Mouse (Mus musculus) embryonic facial prominence, embryonic 14.5 days (tissue): Measurements from ENCODE around the gene Polm. TPM values are rescaled to one million over a fixed set of nuclear protein-coding genes. Genes with fewer than 3 reads are reported as not detected.
A peak's percentile ranks its signal among the peaks of the same experiment; 100 is the strongest.

Experiments used
- ATAC-seq: fragments of 200-750 bp; cut with Nextera tagmentation; 2 replicates; pipeline ENCODE4 v1.8.0; 2017; ENCODE audit warnings: low read depth, moderate number of reproducible peaks, moderate TSS enrichment
- DNase-seq: peaks from one replicate; pipeline ENCODE4 v3.0.0-alpha.2; 2015; ENCODE audit warnings: low spot score
- H3K27ac ChIP-seq: fragments of 300-500 bp; sonication (generic); replicated peaks from 2 replicates; pipeline ENCODE4 v1.5.1; 2014; ENCODE audit warnings: low read depth, mild to moderate bottlenecking, low read length, moderate library complexity
- H3K27me3 ChIP-seq: fragments of 300-500 bp; sonication (generic); replicated peaks from 2 replicates; pipeline ENCODE4 v1.6.1; 2014; ENCODE audit warnings: low read length; ENCODE audit not compliant: control insufficient read depth, insufficient read depth
- H3K36me3 ChIP-seq: fragments of 300-500 bp; sonication (generic); 2 replicates; pipeline ENCODE4 v1.6.1; 2014; ENCODE audit warnings: low read length, mixed read lengths; ENCODE audit not compliant: control insufficient read depth, insufficient read depth
- H3K4me1 ChIP-seq: fragments of 300-500 bp; sonication (generic); 2 replicates; pipeline ENCODE4 v1.6.1; 2014; ENCODE audit warnings: antibody characterized with exemption, low read length; ENCODE audit not compliant: control insufficient read depth, insufficient read depth
- H3K4me2 ChIP-seq: fragments of 300-500 bp; sonication (generic); 2 replicates; pipeline ENCODE4 v1.6.1; 2014; ENCODE audit warnings: low read depth, mild to moderate bottlenecking, low read length, moderate library complexity, mixed read lengths
- H3K4me3 ChIP-seq: fragments of 300-500 bp; sonication (generic); 2 replicates; pipeline ENCODE4 v1.5.1; 2014; ENCODE audit warnings: low read depth, mild to moderate bottlenecking, low read length
- H3K9ac ChIP-seq: fragments of 300-500 bp; sonication (generic); 2 replicates; pipeline ENCODE4 v1.6.1; 2014; ENCODE audit warnings: low read depth, mild to moderate bottlenecking, low read length, moderate library complexity, mixed read lengths
- H3K9me3 ChIP-seq: fragments of 300-500 bp; sonication (generic); 2 replicates; pipeline ENCODE4 v1.6.1; 2016; ENCODE audit warnings: low read length; ENCODE audit not compliant: control insufficient read depth
- WGBS: fragments of 180-500 bp; shearing (Covaris S2); extraction: QIAGEN DNeasy Blood & Tissue Kit; methylation state at CpG from one replicate; pipeline ENCODE4 v1.1.7; 2014; 5-methylcytosine and 5-hydroxymethylcytosine counted together
- polyA plus RNA-seq: library from polyadenylated mRNA; unstranded; fragments of >200 nt; fragmentation: Nextera tagmentation; extraction: Ambion mirVana; gene quantifications from 2 replicates; pipeline ENCODE4 v1.2.1, GENCODE M21; 2014

The Polm gene
- polyA plus RNA-seq, 1 experiment from 2014 or later: 6.0 TPM

GRCm38 (mm10) chr11:5873192-5873591 is 35.4 kb upstream of the Polm start:
- H3K36me3 ChIP-seq: peaks cover 85% of the 10 kb centered on the region
- H3K27ac ChIP-seq: no peak overlapping the region
- whole genome bisulfite sequencing: 98% methylated on average over 9 of the region's 9 CpGs
- H3K4me3 ChIP-seq: no peak overlapping the region
- no peaks in the 10 kb centered on the region for H3K9me3 ChIP-seq
- ATAC-seq (no peak), DNase-seq (no peak)
- peaks cover 11% of the 10 kb centered on the region for H3K4me1 ChIP-seq
- no peak overlapping the region for H3K9ac ChIP-seq
- no peaks in the 10 kb centered on the region for H3K27me3 ChIP-seq
- no peak overlapping the region for H3K4me2 ChIP-seq

- no peak overlapping the region for H3K4me3 ChIP-seq
- H3K9ac ChIP-seq: no peak overlapping the region
- H3K36me3 ChIP-seq: peaks cover 90% of the 10 kb centered on the region
- ATAC-seq (no peak), DNase-seq (no peak)
- WGBS: 92% methylated on average over 11 of the region's 11 CpGs
- peaks cover 11% of the 10 kb centered on the region for H3K4me1 ChIP-seq
- H3K27me3 ChIP-seq: no peaks in the 10 kb centered on the region
- no peaks in the 10 kb centered on the region for H3K9me3 ChIP-seq
- no peak overlapping the region for H3K27ac ChIP-seq
- H3K4me2 ChIP-seq: no peak overlapping the region
These were observed 34.9 kb upstream of the Polm start for GRCm38 (mm10) chr11:5872707-5873106.

- ATAC-seq (no peak), DNase-seq (no peak)
- H3K9ac ChIP-seq: no peak overlapping the region
- H3K27ac ChIP-seq: no peak overlapping the region
- H3K27me3 ChIP-seq: no peaks in the 10 kb centered on the region
- no peaks in the 10 kb centered on the region for H3K9me3 ChIP-seq
- no peak overlapping the region for H3K4me3 ChIP-seq
- peaks cover 84% of the 10 kb centered on the region for H3K36me3 ChIP-seq
- H3K4me2 ChIP-seq: no peak overlapping the region
- 89% methylated on average over 16 of the region's 16 CpGs for WGBS
- no peaks in the 10 kb centered on the region for H3K4me1 ChIP-seq
These were observed 32.3 kb upstream of the Polm start for GRCm38 (mm10) chr11:5870069-5870468.

- peaks cover 84% of the 10 kb centered on the region for H3K36me3 ChIP-seq
- no peaks in the 10 kb centered on the region for H3K27me3 ChIP-seq
- H3K4me3 ChIP-seq: no peak overlapping the region
- no peak overlapping the region for H3K9ac ChIP-seq
- DNase-seq (no peak), ATAC-seq (no peak)
- H3K9me3 ChIP-seq: no peaks in the 10 kb centered on the region
- WGBS: 91% methylated on average over 16 of the region's 16 CpGs
- H3K27ac ChIP-seq: no peak overlapping the region
- H3K4me1 ChIP-seq: no peaks in the 10 kb centered on the region
- no peak overlapping the region for H3K4me2 ChIP-seq
These were observed 31.5 kb upstream of the Polm start for GRCm38 (mm10) chr11:5869331-5869730.

GRCm38 (mm10) chr11:5868324-5868723 is 30.5 kb upstream of the Polm start:
- Histone ChIP-seq H3K9ac (no peak overlapping the region), H3K4me3 (no peak overlapping the region), H3K27me3 (no peaks in the 10 kb centered on the region), H3K36me3 (peaks cover 74% of the 10 kb centered on the region), H3K27ac (no peak overlapping the region), H3K4me1 (0 out of 2 replicates have a peak, but pooled peaks cover under 1% of the 10 kb centered on the region), H3K4me2 (no peak overlapping the region), H3K9me3 (no peaks in the 10 kb centered on the region)
- no peak for DNase-seq
- 89% methylated on average over 12 of the region's 12 CpGs for WGBS
- ATAC-seq: no peak

GRCm38 (mm10) chr11:5867196-5867595 is 29.4 kb upstream of the Polm start:
- peaks cover 62% of the 10 kb centered on the region for H3K36me3 ChIP-seq
- no peak for ATAC-seq
- no peak overlapping the region for H3K9ac ChIP-seq
- H3K4me1 ChIP-seq: 0 out of 2 replicates have a peak, but pooled peaks cover 10% of the 10 kb centered on the region
- H3K27me3 ChIP-seq: peaks cover 2% of the 10 kb centered on the region; the same call in 1 of the 2 replicates
- H3K27ac ChIP-seq: no peak overlapping the region
- no peak for DNase-seq
- H3K4me2 ChIP-seq: no peak overlapping the region
- H3K4me3 ChIP-seq: no peak overlapping the region
- H3K9me3 ChIP-seq: no peaks in the 10 kb centered on the region
- WGBS: 75% methylated on average over 2 of the region's 2 CpGs

- H3K9ac ChIP-seq: peak overlapping the region; percentile 79
- peaks cover 19% of the 10 kb centered on the region; the same call in 1 of the 2 replicates for H3K4me1 ChIP-seq
- peak overlapping the region; percentile 86 for H3K4me2 ChIP-seq
- peak overlapping the region; percentile 49 for H3K4me3 ChIP-seq
- H3K27ac ChIP-seq: 0 out of 2 replicates have a peak overlapping the region, but pooled peaks have one; percentile 33
- DNase-seq (no peak), ATAC-seq (no peak)
- 20% methylated on average over 15 of the region's 15 CpGs for WGBS
- H3K9me3 ChIP-seq: no peaks in the 10 kb centered on the region
- peaks cover 15% of the 10 kb centered on the region; the same call in 1 of the 2 replicates for H3K27me3 ChIP-seq
- H3K36me3 ChIP-seq: peaks cover 17% of the 10 kb centered on the region; the same call in 1 of the 2 replicates
These were observed 24.7 kb upstream of the Polm start for GRCm38 (mm10) chr11:5862394-5863105.

- peaks cover 19% of the 10 kb centered on the region for H3K4me1 ChIP-seq
- H3K4me3 ChIP-seq: peak within 1 kb of the TSS; percentile 49
- no peaks in the 10 kb centered on the region for H3K9me3 ChIP-seq
- H3K27me3 ChIP-seq: peaks cover 15% of the 10 kb centered on the region; the same call in 1 of the 2 replicates
- peak; percentile 80 for ATAC-seq
- H3K36me3 ChIP-seq: peaks cover 16% of the 10 kb centered on the region; the same call in 1 of the 2 replicates
- peak within 1 kb of the TSS; percentile 86 for H3K4me2 ChIP-seq
- peak within 1 kb of the TSS; percentile 79 for H3K9ac ChIP-seq
- 1% methylated on average over 47 of the region's 59 CpGs for WGBS
- DNase-seq: peak; percentile 79
- H3K27ac ChIP-seq: peak within 1 kb of the TSS; percentile 33; the same call in 1 of the 2 replicates
These were observed 24.0 kb upstream of the Polm start, which contains the start of gene Aebp1 for GRCm38 (mm10) chr11:5861678-5862393. Gene Aebp1 (plus strand): TSS chr11:5861947.
